Mouse (Mus musculus): ENCODE results near the gene Obp1b. TPM values are rescaled to one million over a fixed set of nuclear protein-coding genes. Genes with fewer than 3 reads are reported as not detected.
"Not testable (repeated sequence)": the region's sequence is repeated elsewhere in the genome, so short reads cannot be mapped to it uniquely, and the experiment has no call there.

The Obp1b gene
- not detected for total RNA-seq (2021)
- long read RNA-seq, experiment 1, result 0 reads
- long read RNA-seq, experiment 2, result 0 reads

GRCm38 (mm10) chrX:78186477-78186876 lies at the start of gene Obp1b:
Gene Obp1b, plus strand, starts transcription at chrX:78186777.
- not testable (repeated sequence) for DNase-seq (ENCODE audit: low spot score in 2 of 2)

- not testable (repeated sequence) for DNase-seq (ENCODE audit: low spot score in 2 of 2)
These were observed 15.6 kb downstream of the Obp1b start for GRCm38 (mm10) chrX:78202220-78202619.

- no peak for DNase-seq (ENCODE audit: low spot score in 2 of 2)
These were observed 16.3 kb downstream of the Obp1b start for GRCm38 (mm10) chrX:78202829-78203228.

Other genes with a start within 250 kb of the Obp1b start
- gene Obp1a, start 95.4 kb upstream of the Obp1b start, total RNA-seq (2021), result not detected
- not detected for gene Gm5938, start 61.3 kb upstream of the Obp1b start, total RNA-seq (2021)
- not detected for gene Gm14743, start 59.1 kb downstream of the Obp1b start, total RNA-seq (2021)
- not detected for gene 4930480E11Rik, start 182.9 kb downstream of the Obp1b start, total RNA-seq (2021)

Measured in left cerebral cortex, adult 18-20 months (tissue).